Mouse (Mus musculus): ENCODE results near the gene Olfr1290. TPM values are rescaled to one million over a fixed set of nuclear protein-coding genes. Genes with fewer than 3 reads are reported as not detected.

Gene Olfr1290
- polyA plus RNA-seq (2021), result not detected

GRCm38 (mm10) chr2:111493729-111494128 is at the start of gene Olfr1290:
Gene Olfr1290, minus strand, starts transcription at chr2:111493829.
- ChIA-PET POLR2A (no interaction called here), CTCF (no interaction called here)
- no peak for ATAC-seq
- TF ChIP-seq CTCF (IDR thresholded peaks at IDR 0.05), result no peak
- no peaks in the 10 kb centered on the region for H3K27me3 ChIP-seq
- in situ Hi-C loops (cut with MboI; ENCODE audit: low pct_unique_long_range_greater_than_20kb), result no loop called here
- DNase-seq (ENCODE audit: low read depth, low spot score), result no peak

GRCm38 (mm10) chr2:111540191-111540590 is 46.6 kb upstream of the Olfr1290 start, which contains the start of gene Olfr1294:
Gene Olfr1294, minus strand, starts transcription at chr2:111540291.
- H3K27me3 ChIP-seq, result no peaks in the 10 kb centered on the region
- no peak for DNase-seq (ENCODE audit: low read depth, low spot score)
- in situ Hi-C loops (cut with MboI; ENCODE audit: low pct_unique_long_range_greater_than_20kb), result no loop called here
- no peak for ATAC-seq
- ChIA-PET CTCF (no interaction called here), POLR2A (no interaction called here)
- no peak for TF ChIP-seq CTCF (IDR thresholded peaks at IDR 0.05)

DNA sequence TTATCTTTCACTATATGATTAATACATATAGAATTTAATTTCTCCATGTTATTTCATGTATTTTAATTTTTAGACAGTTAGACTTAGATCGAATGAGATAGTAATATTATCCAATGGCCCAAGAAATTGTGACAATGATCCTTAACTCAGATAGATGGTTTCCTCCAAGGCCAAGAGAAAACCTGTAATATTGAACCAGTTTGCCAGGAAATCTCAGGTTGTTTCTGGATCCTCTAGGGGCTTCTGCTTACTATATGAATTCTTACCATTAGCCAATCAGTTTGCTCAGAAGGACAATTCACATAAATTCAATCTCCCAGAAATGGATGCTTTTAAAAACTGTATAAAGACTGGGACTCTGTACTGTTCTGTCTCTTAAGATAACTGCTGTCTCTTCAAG is 31.3 kb upstream of the Olfr1290 start, which contains the start of gene Olfr1293-ps:
TSS of gene Olfr1293-ps (plus strand) at position 301 of the 400 bp plus-strand sequence.
- TF ChIP-seq CTCF (IDR thresholded peaks at IDR 0.05), result no peak
- in situ Hi-C loops (cut with MboI; ENCODE audit: low pct_unique_long_range_greater_than_20kb), result no loop called here
- no peak for DNase-seq (ENCODE audit: low read depth, low spot score)
- CTCF ChIA-PET, result no interaction called here
- no peak for ATAC-seq
- no peaks in the 10 kb centered on the region for H3K27me3 ChIP-seq
- POLR2A ChIA-PET, result no interaction called here

- no peak for TF ChIP-seq CTCF (IDR thresholded peaks at IDR 0.05)
- POLR2A ChIA-PET, result no interaction called here
- in situ Hi-C loops (cut with MboI; ENCODE audit: low pct_unique_long_range_greater_than_20kb), result no loop called here
These were observed 23.8 kb upstream of the Olfr1290 start for GRCm38 (mm10) chr2:111517451-111517850.

DNA sequence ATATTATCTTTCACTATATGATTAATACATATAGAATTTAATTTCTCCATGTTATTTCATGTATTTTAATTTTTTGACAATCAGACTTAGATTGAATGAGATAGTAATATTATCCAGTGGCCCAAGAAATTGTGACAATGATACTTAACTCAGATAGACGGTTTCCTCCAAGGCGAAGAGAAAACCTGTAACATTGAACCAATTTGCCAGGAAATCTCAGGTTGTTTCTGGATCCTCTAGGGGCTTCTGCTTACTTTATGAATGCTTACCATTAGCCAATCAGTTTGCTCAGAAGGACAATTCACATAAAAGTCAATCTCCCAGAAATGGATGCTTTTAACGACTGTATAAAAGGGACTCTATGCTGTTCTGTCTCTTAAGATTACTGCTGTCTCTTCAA is 3.3 kb upstream of the Olfr1290 start, which contains the start of gene Olfr1291-ps1:
TSS of gene Olfr1291-ps1 (plus strand) at position 301 of the 400 bp plus-strand sequence.
- ATAC-seq (no peak), DNase-seq (ENCODE audit: low read depth, low spot score) (no peak)
- H3K27me3 ChIP-seq, result no peaks in the 10 kb centered on the region
- no peak for TF ChIP-seq CTCF (IDR thresholded peaks at IDR 0.05)
- in situ Hi-C loops (cut with MboI; ENCODE audit: low pct_unique_long_range_greater_than_20kb), result no loop called here
- ChIA-PET POLR2A (no interaction called here), CTCF (no interaction called here)

More at GRCm38 (mm10) chr2:111517451-111517850, 23.8 kb upstream of the Olfr1290 start:
- CTCF ChIA-PET, result no interaction called here
- DNase-seq (ENCODE audit: low read depth, low spot score) (no peak), ATAC-seq (no peak)
- no peaks in the 10 kb centered on the region for H3K27me3 ChIP-seq

DNA sequence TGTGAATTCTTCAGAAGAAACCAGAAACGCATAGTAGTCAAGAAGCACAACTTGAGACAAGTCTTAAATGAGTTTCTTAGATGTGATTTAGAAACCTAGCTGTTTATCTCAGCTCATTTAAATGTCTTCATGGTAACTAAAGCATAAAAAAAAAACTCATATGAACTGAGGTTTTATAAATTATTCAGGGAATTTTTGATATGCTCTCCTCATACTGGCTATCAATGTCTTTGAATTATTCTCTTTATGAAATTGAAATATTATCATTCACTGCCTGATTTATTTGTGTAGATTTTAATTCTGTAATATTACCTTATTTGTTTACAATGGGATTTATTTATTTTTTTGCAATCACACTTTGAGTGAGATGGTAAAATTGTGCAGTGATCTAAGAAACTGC is 13.1 kb downstream of the Olfr1290 start, which contains the start of gene Olfr1289:
TSS of gene Olfr1289 (plus strand) at position 301 of the 400 bp plus-strand sequence.
- no peak for DNase-seq (ENCODE audit: low read depth, low spot score)
- CTCF ChIA-PET, result no interaction called here
- TF ChIP-seq CTCF (IDR thresholded peaks at IDR 0.05), result no peak
- POLR2A ChIA-PET, result no interaction called here
- H3K27me3 ChIP-seq, result no peaks in the 10 kb centered on the region
- ATAC-seq, result no peak
- in situ Hi-C loops (cut with MboI; ENCODE audit: low pct_unique_long_range_greater_than_20kb), result no loop called here

DNA sequence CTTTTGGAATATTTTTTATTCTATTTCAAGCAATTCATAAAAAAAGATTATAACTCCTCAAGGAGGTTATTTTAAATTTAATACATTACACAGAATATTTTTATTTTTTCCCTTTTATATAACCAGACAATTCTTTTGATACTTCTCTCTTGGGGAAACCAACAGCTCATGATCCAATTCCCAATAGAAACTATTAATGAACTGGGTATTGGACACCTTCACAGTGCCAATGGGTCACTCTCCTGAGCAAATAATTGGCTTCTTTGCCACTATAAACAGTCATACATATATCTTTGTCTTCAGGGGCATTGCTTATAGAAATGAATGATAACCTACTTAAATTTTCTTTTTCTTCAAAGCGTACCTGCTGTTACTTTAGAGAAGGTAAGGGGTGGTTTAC is 19.8 kb downstream of the Olfr1290 start, which contains the start of gene Olfr1288:
TSS of gene Olfr1288 (plus strand) at position 301 of the 400 bp plus-strand sequence.
- H3K27me3 ChIP-seq, result no peaks in the 10 kb centered on the region
- ATAC-seq (no peak), DNase-seq (ENCODE audit: low read depth, low spot score) (no peak)
- ChIA-PET POLR2A (no interaction called here), CTCF (no interaction called here)
- no peak for TF ChIP-seq CTCF (IDR thresholded peaks at IDR 0.05)
- in situ Hi-C loops (cut with MboI; ENCODE audit: low pct_unique_long_range_greater_than_20kb), result loop anchor here (5.0 kb wide), 1 partner anchor 72 kb away; no protein-coding TSS in a partner anchor

GRCm38 (mm10) chr2:111448842-111449241 is 44.8 kb downstream of the Olfr1290 start, which contains the start of gene Olfr1287:
Gene Olfr1287, plus strand, starts transcription at chr2:111449142.
- no peak for DNase-seq (ENCODE audit: low read depth, low spot score)
- CTCF ChIA-PET, result no interaction called here
- H3K27me3 ChIP-seq, result no peaks in the 10 kb centered on the region
- POLR2A ChIA-PET, result no interaction called here
- in situ Hi-C loops (cut with MboI; ENCODE audit: low pct_unique_long_range_greater_than_20kb), result no loop called here
- no peak for TF ChIP-seq CTCF (IDR thresholded peaks at IDR 0.05)
- ATAC-seq, result no peak

Other genes with a start within 250 kb of the Olfr1290 start
- gene Olfr1276, start 239.3 kb downstream of the Olfr1290 start, polyA plus RNA-seq (2021), result not detected
- gene Olfr1277, start 219.7 kb downstream of the Olfr1290 start, polyA plus RNA-seq (2021), result not detected
- gene Olfr1278, start 203.7 kb downstream of the Olfr1290 start, polyA plus RNA-seq (2021), result not detected
- gene Olfr1279, start 193.2 kb downstream of the Olfr1290 start, polyA plus RNA-seq (2021), result 1.9 TPM
- not detected for gene Olfr1280, start 179.8 kb downstream of the Olfr1290 start, polyA plus RNA-seq (2021)
- not detected for gene Olfr1281, start 167.3 kb downstream of the Olfr1290 start, polyA plus RNA-seq (2021)
- gene Olfr1282, start 157.8 kb downstream of the Olfr1290 start, polyA plus RNA-seq (2021), result not detected
- gene Olfr1283, start 127.0 kb downstream of the Olfr1290 start, polyA plus RNA-seq (2021), result not detected
- not detected for gene Olfr1284, start 118.3 kb downstream of the Olfr1290 start, polyA plus RNA-seq (2021)
- gene Olfr1286, start 70.7 kb downstream of the Olfr1290 start, polyA plus RNA-seq (2021), result not detected
- gene Olfr1287, start 44.7 kb downstream of the Olfr1290 start, polyA plus RNA-seq (2021), result not detected
- gene Olfr1288, start 19.7 kb downstream of the Olfr1290 start, polyA plus RNA-seq (2021), result not detected
- gene Olfr1289, start 13.0 kb downstream of the Olfr1290 start, polyA plus RNA-seq (2021), result not detected
- gene Olfr1291-ps1, start 3.4 kb upstream of the Olfr1290 start, polyA plus RNA-seq (2021), result not detected
- gene Olfr1293-ps, start 31.4 kb upstream of the Olfr1290 start, polyA plus RNA-seq (2021), result not detected
- gene Olfr1294, start 46.5 kb upstream of the Olfr1290 start, polyA plus RNA-seq (2021), result not detected
- gene Olfr1295, start 75.9 kb upstream of the Olfr1290 start, polyA plus RNA-seq (2021), result not detected
- not detected for gene Olfr1297, start 132.7 kb upstream of the Olfr1290 start, polyA plus RNA-seq (2021)
- gene Olfr1298, start 155.4 kb upstream of the Olfr1290 start, polyA plus RNA-seq (2021), result not detected
- not detected for gene Olfr1299, start 167.6 kb upstream of the Olfr1290 start, polyA plus RNA-seq (2021)